Mouse (Mus musculus) midbrain, embryonic 15.5 days (tissue): ENCODE data around the gene Zfyve21. TPM values are rescaled to one million over a fixed set of nuclear protein-coding genes. Genes with fewer than 3 reads are reported as not detected.
A peak's percentile ranks its signal among the peaks of the same experiment; 100 is the strongest.

Source experiments
- ATAC-seq: fragments of 200-750 bp; cut with Nextera tagmentation; replicated peaks from 2 replicates; pipeline ENCODE4 v1.8.0; 2017; ENCODE audit warnings: moderate TSS enrichment
- H3K27ac ChIP-seq: fragments of 300-500 bp; sonication (generic); 2 replicates; pipeline ENCODE4 v1.5.1; 2015; ENCODE audit warnings: mild to moderate bottlenecking, inconsistent platforms
- H3K27me3 ChIP-seq: fragments of 300-500 bp; sonication (generic); replicated peaks from 2 replicates; pipeline ENCODE4 v1.6.1; 2015; ENCODE audit warnings: inconsistent platforms
- H3K36me3 ChIP-seq: fragments of 300-500 bp; sonication (generic); replicated peaks from 2 replicates; pipeline ENCODE4 v1.6.1; 2015; ENCODE audit warnings: inconsistent platforms
- H3K4me1 ChIP-seq: fragments of 300-500 bp; sonication (generic); 2 replicates; pipeline ENCODE4 v1.6.1; 2015; ENCODE audit warnings: inconsistent platforms
- H3K4me2 ChIP-seq: fragments of 300-500 bp; sonication (generic); 2 replicates; pipeline ENCODE4 v1.6.1; 2015; ENCODE audit warnings: inconsistent platforms, mild to moderate bottlenecking, moderate library complexity
- H3K4me3 ChIP-seq: fragments of 300-500 bp; sonication (generic); 2 replicates; pipeline ENCODE4 v1.5.1; 2015; ENCODE audit warnings: mild to moderate bottlenecking, inconsistent platforms
- H3K9ac ChIP-seq: fragments of 300-500 bp; sonication (generic); 2 replicates; pipeline ENCODE4 v1.6.1; 2015; ENCODE audit warnings: mild to moderate bottlenecking, inconsistent platforms
- H3K9me3 ChIP-seq: fragments of 300-500 bp; sonication (generic); 2 replicates; pipeline ENCODE4 v1.6.1; 2016; ENCODE audit warnings: inconsistent platforms
- WGBS: fragments of 180-500 bp; shearing (Covaris S2); methylation state at CpG from one replicate; pipeline ENCODE4 v1.1.7; 2015; ENCODE audit warnings: mixed read lengths; 5-methylcytosine and 5-hydroxymethylcytosine counted together
- polyA plus RNA-seq: library from polyadenylated mRNA; unstranded; fragments of >200 nt; fragmentation: Nextera tagmentation; extraction: Ambion mirVana; gene quantifications from 2 replicates; pipeline ENCODE4 v1.2.1, GENCODE M21; 2015

The Zfyve21 gene
- 32.3 and 39.5 TPM in 2 replicates for polyA plus RNA-seq

GRCm38 (mm10) chr12:111813766-111814617 lies at the start of gene Zfyve21, which contains the start of gene Xrcc3:
TSS of gene Zfyve21 (plus strand) at chr12:111814170.
TSS of gene Xrcc3 (minus strand) at chr12:111813873.
- peaks cover 45% of the 10 kb centered on the region for H3K4me1 ChIP-seq
- WGBS: under 1% methylated on average over 85 of the region's 87 CpGs
- peak; percentile 100 for ATAC-seq
- peak within 1 kb of the TSS; percentile 99 for H3K4me2 ChIP-seq
- H3K27me3 ChIP-seq: no peaks in the 10 kb centered on the region
- no peaks in the 10 kb centered on the region for H3K9me3 ChIP-seq
- H3K4me3 ChIP-seq: peak within 1 kb of the TSS; percentile 94
- peak within 1 kb of the TSS; percentile 51 for H3K9ac ChIP-seq
- H3K27ac ChIP-seq: peak within 1 kb of the TSS; percentile 85
- H3K36me3 ChIP-seq: no peaks in the 10 kb centered on the region

GRCm38 (mm10) chr12:111766313-111767236 lies 47.4 kb upstream of the Zfyve21 start:
- H3K27ac ChIP-seq: no peak overlapping the region
- no peaks in the 10 kb centered on the region for H3K9me3 ChIP-seq
- H3K4me1 ChIP-seq: peaks cover 45% of the 10 kb centered on the region
- H3K9ac ChIP-seq: no peak overlapping the region
- H3K4me3 ChIP-seq: no peak overlapping the region
- ATAC-seq: no peak; the same call in 1 of the 2 replicates
- no peaks in the 10 kb centered on the region for H3K36me3 ChIP-seq
- H3K4me2 ChIP-seq: peak overlapping the region; percentile 20
- H3K27me3 ChIP-seq: no peaks in the 10 kb centered on the region
- 23% methylated on average over 16 of the region's 16 CpGs for WGBS

- WGBS: 91% methylated on average over 10 of the region's 10 CpGs
- H3K9ac ChIP-seq: no peak overlapping the region
These were observed 45.5 kb upstream of the Zfyve21 start for GRCm38 (mm10) chr12:111768322-111768928.

GRCm38 (mm10) chr12:111769306-111769705 lies 44.7 kb upstream of the Zfyve21 start:
- H3K9ac ChIP-seq: no peak overlapping the region
- 31% methylated on average over 10 of the region's 10 CpGs for whole genome bisulfite sequencing
- ATAC-seq: no peak

More at GRCm38 (mm10) chr12:111768322-111768928, 45.5 kb upstream of the Zfyve21 start:
- Histone ChIP-seq H3K9me3 (no peaks in the 10 kb centered on the region), H3K27me3 (no peaks in the 10 kb centered on the region), H3K36me3 (peaks cover 11% of the 10 kb centered on the region), H3K4me3 (no peak overlapping the region), H3K4me1 (peaks cover 37% of the 10 kb centered on the region), H3K4me2 (no peak overlapping the region), H3K27ac (no peak overlapping the region)
- no peak for ATAC-seq

GRCm38 (mm10) chr12:111769816-111770577 lies 44.0 kb upstream of the Zfyve21 start:
- peak overlapping the region; percentile 38 for H3K27ac ChIP-seq
- no peak overlapping the region for H3K9ac ChIP-seq
- peaks cover 32% of the 10 kb centered on the region for H3K4me1 ChIP-seq
- no peaks in the 10 kb centered on the region for H3K9me3 ChIP-seq
- no peak overlapping the region for H3K4me2 ChIP-seq
- H3K4me3 ChIP-seq: no peak overlapping the region
- 53% methylated on average over 8 of the region's 9 CpGs for WGBS
- ATAC-seq: no peak
- no peaks in the 10 kb centered on the region for H3K27me3 ChIP-seq
- peaks cover 24% of the 10 kb centered on the region for H3K36me3 ChIP-seq

More at GRCm38 (mm10) chr12:111769306-111769705, 44.7 kb upstream of the Zfyve21 start:
- Histone ChIP-seq H3K36me3 (peaks cover 19% of the 10 kb centered on the region), H3K4me1 (peaks cover 32% of the 10 kb centered on the region), H3K9me3 (no peaks in the 10 kb centered on the region), H3K27ac (peak overlapping the region; percentile 34), H3K4me3 (no peak overlapping the region), H3K27me3 (no peaks in the 10 kb centered on the region), H3K4me2 (no peak overlapping the region)

DNA sequence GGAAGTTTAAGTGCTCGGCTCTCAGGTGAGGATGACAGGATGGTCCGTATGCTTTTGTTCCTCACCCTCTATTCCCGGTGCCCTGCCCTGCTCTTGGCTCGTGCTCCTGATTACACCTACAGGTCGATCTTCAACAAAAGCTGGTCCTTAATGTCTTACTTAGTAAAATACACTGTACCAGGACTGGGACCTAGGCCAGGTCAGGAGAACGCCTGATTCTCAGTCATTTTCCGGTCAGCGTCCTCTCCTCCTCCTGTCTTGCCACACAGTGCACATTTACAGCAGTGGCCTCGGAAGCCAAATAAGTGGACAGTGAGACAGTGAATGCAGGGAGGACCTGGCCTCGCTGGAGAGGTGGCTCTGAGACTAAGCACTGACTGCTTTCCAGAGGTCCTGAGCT lies 43.3 kb upstream of the Zfyve21 start:
- H3K4me3 ChIP-seq: no peak overlapping the region
- H3K4me1 ChIP-seq: peaks cover 28% of the 10 kb centered on the region
- no peaks in the 10 kb centered on the region for H3K27me3 ChIP-seq
- H3K9ac ChIP-seq: no peak overlapping the region
- 0 out of 2 replicates have a peak overlapping the region, but pooled peaks have one; percentile 38 for H3K27ac ChIP-seq
- no peak overlapping the region for H3K4me2 ChIP-seq
- H3K36me3 ChIP-seq: peaks cover 25% of the 10 kb centered on the region
- WGBS: 87% methylated on average over 10 of the region's 10 CpGs
- ATAC-seq: no peak
- no peaks in the 10 kb centered on the region for H3K9me3 ChIP-seq

- H3K36me3 ChIP-seq: peaks cover 55% of the 10 kb centered on the region
- no peak overlapping the region for H3K4me3 ChIP-seq
- H3K9me3 ChIP-seq: no peaks in the 10 kb centered on the region
- 94% methylated on average over 16 of the region's 16 CpGs for WGBS
- no peak for ATAC-seq
- no peak overlapping the region for H3K27ac ChIP-seq
- H3K4me1 ChIP-seq: peaks cover 11% of the 10 kb centered on the region; the same call in 1 of the 2 replicates
- H3K27me3 ChIP-seq: no peaks in the 10 kb centered on the region
- no peak overlapping the region for H3K9ac ChIP-seq
- H3K4me2 ChIP-seq: no peak overlapping the region
These were observed 39.8 kb upstream of the Zfyve21 start for GRCm38 (mm10) chr12:111774156-111774555.

GRCm38 (mm10) chr12:111774845-111775244 lies 39.1 kb upstream of the Zfyve21 start:
- 63% methylated on average over 15 of the region's 15 CpGs for WGBS
- Histone ChIP-seq H3K4me1 (peaks cover 4% of the 10 kb centered on the region; the same call in 1 of the 2 replicates), H3K4me3 (no peak overlapping the region), H3K27me3 (no peaks in the 10 kb centered on the region), H3K4me2 (no peak overlapping the region), H3K36me3 (peaks cover 62% of the 10 kb centered on the region), H3K9ac (no peak overlapping the region), H3K27ac (no peak overlapping the region), H3K9me3 (no peaks in the 10 kb centered on the region)
- ATAC-seq: 0 out of 2 replicates have a peak, but pooled peaks have one; percentile 37

DNA sequence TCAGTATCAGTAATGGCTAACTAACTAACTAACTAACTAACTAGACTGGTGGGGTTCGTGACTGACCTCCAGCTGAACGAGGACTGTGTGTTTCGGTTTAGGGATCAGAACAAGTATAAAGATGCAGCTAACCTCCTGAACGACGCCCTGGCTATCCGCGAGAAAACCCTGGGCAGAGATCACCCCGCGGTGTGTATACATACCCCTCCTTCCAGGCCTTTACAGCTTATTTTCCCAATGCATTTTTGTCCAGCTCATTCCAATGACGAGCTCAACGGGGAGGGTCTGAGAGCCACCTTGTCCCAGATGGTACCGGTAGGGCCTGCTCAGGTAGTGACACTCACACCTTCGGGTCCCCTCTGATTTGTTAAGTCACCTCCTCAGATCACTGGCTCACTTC lies 36.1 kb upstream of the Zfyve21 start:
- no peaks in the 10 kb centered on the region for H3K27me3 ChIP-seq
- no peaks in the 10 kb centered on the region for H3K4me1 ChIP-seq
- peaks cover 72% of the 10 kb centered on the region for H3K36me3 ChIP-seq
- no peak overlapping the region for H3K27ac ChIP-seq
- H3K4me2 ChIP-seq: no peak overlapping the region
- no peak overlapping the region for H3K9ac ChIP-seq
- no peak for ATAC-seq
- H3K4me3 ChIP-seq: no peak overlapping the region
- 97% methylated on average over 13 of the region's 13 CpGs for WGBS
- H3K9me3 ChIP-seq: no peaks in the 10 kb centered on the region

DNA sequence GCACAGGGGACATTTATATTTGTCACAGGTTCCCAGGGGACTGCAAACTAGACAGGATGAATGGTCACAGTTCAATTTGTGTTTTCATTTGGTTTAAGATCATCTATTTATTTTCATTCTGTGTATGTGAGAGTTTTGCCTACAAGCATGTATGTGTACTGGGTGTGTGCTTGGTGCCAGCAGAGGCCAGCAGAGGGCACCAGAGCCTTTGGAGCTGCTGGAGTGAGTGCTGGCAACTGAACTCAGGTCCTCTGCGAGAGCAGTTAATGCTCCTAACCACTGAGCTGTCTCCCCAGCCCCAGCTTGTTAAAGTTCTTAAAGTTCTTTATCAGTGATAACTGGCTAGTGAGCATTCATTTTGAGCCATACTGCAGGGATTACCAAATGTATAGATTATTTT lies 34.4 kb upstream of the Zfyve21 start:
- no peaks in the 10 kb centered on the region for H3K27me3 ChIP-seq
- no peak overlapping the region for H3K27ac ChIP-seq
- no peak overlapping the region for H3K4me3 ChIP-seq
- H3K9me3 ChIP-seq: no peaks in the 10 kb centered on the region
- H3K4me1 ChIP-seq: no peaks in the 10 kb centered on the region
- no peak overlapping the region for H3K4me2 ChIP-seq
- WGBS: 97% methylated on average over 1 of the region's 1 CpGs
- no peak for ATAC-seq
- no peak overlapping the region for H3K9ac ChIP-seq
- H3K36me3 ChIP-seq: peaks cover 72% of the 10 kb centered on the region

GRCm38 (mm10) chr12:111785174-111785573 lies 28.8 kb upstream of the Zfyve21 start:
- Histone ChIP-seq H3K27ac (no peak overlapping the region), H3K9ac (no peak overlapping the region), H3K4me2 (no peak overlapping the region), H3K36me3 (peaks cover 74% of the 10 kb centered on the region), H3K4me1 (no peaks in the 10 kb centered on the region), H3K9me3 (no peaks in the 10 kb centered on the region), H3K27me3 (no peaks in the 10 kb centered on the region), H3K4me3 (no peak overlapping the region)
- ATAC-seq: no peak
- 75% methylated on average over 15 of the region's 15 CpGs for WGBS
